Mouse (Mus musculus) liver, embryonic 11.5 days (tissue): ENCODE data around the gene Dctn2. TPM values are rescaled to one million over a fixed set of nuclear protein-coding genes. Genes with fewer than 3 reads are reported as not detected.
A peak's percentile ranks its signal among the peaks of the same experiment; 100 is the strongest.

Experiments used
- ATAC-seq: fragments of 200-750 bp; cut with Nextera tagmentation; replicated peaks from 2 replicates; pipeline ENCODE4 v1.8.0; 2017; ENCODE audit warnings: moderate number of reproducible peaks, mild to moderate bottlenecking, moderate TSS enrichment, moderate library complexity; ENCODE audit not compliant: low FRiP score
- DNase-seq: peaks from one replicate; pipeline ENCODE4 v3.0.0-alpha.2; 2017; ENCODE audit warnings: low spot score
- H3K27ac ChIP-seq: fragments of 300-500 bp; sonication (generic); 2 replicates; pipeline ENCODE4 v1.5.1; 2014; ENCODE audit warnings: mild to moderate bottlenecking, low read depth, low read length, control low read depth
- H3K27me3 ChIP-seq: fragments of 300-500 bp; sonication (generic); replicated peaks from 2 replicates; pipeline ENCODE4 v1.6.1; 2014; ENCODE audit warnings: low read length, mixed read lengths; ENCODE audit not compliant: control insufficient read depth, insufficient read depth
- H3K36me3 ChIP-seq: fragments of 300-500 bp; sonication (generic); 2 replicates; pipeline ENCODE4 v1.6.1; 2014; ENCODE audit warnings: mild to moderate bottlenecking, low read length, moderate library complexity, mixed read lengths; ENCODE audit not compliant: control insufficient read depth, insufficient read depth
- H3K4me1 ChIP-seq: fragments of 300-500 bp; sonication (generic); replicated peaks from 2 replicates; pipeline ENCODE4 v1.6.1; 2014; ENCODE audit warnings: low read length, mixed read lengths; ENCODE audit not compliant: control insufficient read depth, insufficient read depth
- H3K4me2 ChIP-seq: fragments of 300-500 bp; sonication (generic); 2 replicates; pipeline ENCODE4 v1.6.1; 2014; ENCODE audit warnings: mild to moderate bottlenecking, control low read depth, moderate library complexity
- H3K4me3 ChIP-seq: fragments of 300-500 bp; sonication (generic); 2 replicates; pipeline ENCODE4 v1.5.1; 2014; ENCODE audit warnings: low read depth, low read length, control low read depth
- H3K9ac ChIP-seq: fragments of 300-500 bp; sonication (generic); 2 replicates; pipeline ENCODE4 v1.6.1; 2014; ENCODE audit warnings: low read depth, low read length, control low read depth
- H3K9me3 ChIP-seq: fragments of 300-500 bp; sonication (generic); 2 replicates; pipeline ENCODE4 v1.6.1; 2016; ENCODE audit warnings: low read length, inconsistent platforms, mixed read lengths; ENCODE audit not compliant: control insufficient read depth
- WGBS: fragments of 180-500 bp; shearing (Covaris S2); extraction: QIAGEN DNeasy Blood & Tissue Kit; methylation state at CpG from one replicate; pipeline ENCODE4 v1.1.7; 2014; 5-methylcytosine and 5-hydroxymethylcytosine counted together
- polyA plus RNA-seq: library from polyadenylated mRNA; unstranded; fragments of >200 nt; fragmentation: Nextera tagmentation; extraction: Ambion mirVana; gene quantifications from 2 replicates; pipeline ENCODE4 v1.2.1, GENCODE M21; 2014

Dctn2 gene
- polyA plus RNA-seq, 1 experiment from 2014 or later: 135 TPM

GRCm38 (mm10) chr10:127228897-127229296 lies 37.3 kb upstream of the Dctn2 start:
- peak; percentile 63 for ATAC-seq
- H3K27ac ChIP-seq: no peak overlapping the region
- H3K9ac ChIP-seq: no peak overlapping the region
- no peaks in the 10 kb centered on the region for H3K36me3 ChIP-seq
- 24% methylated on average over 4 of the region's 4 CpGs for WGBS
- no peak overlapping the region for H3K4me2 ChIP-seq
- no peaks in the 10 kb centered on the region; the same call in 1 of the 2 replicates for H3K27me3 ChIP-seq
- H3K9me3 ChIP-seq: no peaks in the 10 kb centered on the region
- no peak overlapping the region for H3K4me3 ChIP-seq
- H3K4me1 ChIP-seq: peaks cover 12% of the 10 kb centered on the region
- no peak for DNase-seq

- no peaks in the 10 kb centered on the region for H3K36me3 ChIP-seq
- ATAC-seq (no peak), DNase-seq (no peak)
- H3K27me3 ChIP-seq: peaks cover 2% of the 10 kb centered on the region; the same call in 1 of the 2 replicates
- no peak overlapping the region for H3K27ac ChIP-seq
- no peak overlapping the region for H3K4me2 ChIP-seq
- H3K9me3 ChIP-seq: no peaks in the 10 kb centered on the region
- H3K4me3 ChIP-seq: no peak overlapping the region
- H3K9ac ChIP-seq: no peak overlapping the region
- 53% methylated on average over 12 of the region's 12 CpGs for WGBS
- peaks cover 11% of the 10 kb centered on the region for H3K4me1 ChIP-seq
Measured at GRCm38 (mm10) chr10:127230693-127231092, 35.5 kb upstream of the Dctn2 start.

- Histone ChIP-seq H3K4me2 (no peak overlapping the region), H3K36me3 (no peaks in the 10 kb centered on the region), H3K9me3 (no peaks in the 10 kb centered on the region), H3K27me3 (peaks cover 7% of the 10 kb centered on the region; the same call in 1 of the 2 replicates), H3K27ac (no peak overlapping the region), H3K4me1 (peaks cover 9% of the 10 kb centered on the region), H3K9ac (no peak overlapping the region), H3K4me3 (no peak overlapping the region)
- ATAC-seq (no peak), DNase-seq (no peak)
- 77% methylated on average over 14 of the region's 14 CpGs for WGBS
Measured at GRCm38 (mm10) chr10:127231741-127232140, 34.4 kb upstream of the Dctn2 start.

GRCm38 (mm10) chr10:127233141-127233540 lies 33.0 kb upstream of the Dctn2 start:
- H3K4me3 ChIP-seq: no peak overlapping the region
- no peak overlapping the region for H3K4me2 ChIP-seq
- WGBS: 67% methylated on average over 9 of the region's 9 CpGs
- H3K9ac ChIP-seq: no peak overlapping the region
- no peaks in the 10 kb centered on the region for H3K9me3 ChIP-seq
- H3K36me3 ChIP-seq: no peaks in the 10 kb centered on the region
- peaks cover 20% of the 10 kb centered on the region for H3K27me3 ChIP-seq
- DNase-seq (no peak), ATAC-seq (no peak)
- peaks cover 8% of the 10 kb centered on the region for H3K4me1 ChIP-seq
- no peak overlapping the region for H3K27ac ChIP-seq

GRCm38 (mm10) chr10:127236541-127236940 lies 29.6 kb upstream of the Dctn2 start:
- peaks cover 36% of the 10 kb centered on the region for H3K27me3 ChIP-seq

GRCm38 (mm10) chr10:127238241-127238824 lies 27.8 kb upstream of the Dctn2 start:
- peaks cover 36% of the 10 kb centered on the region for H3K27me3 ChIP-seq
- DNase-seq (no peak), ATAC-seq (no peak)
- no peaks in the 10 kb centered on the region for H3K4me1 ChIP-seq
- no peaks in the 10 kb centered on the region for H3K36me3 ChIP-seq
- H3K4me3 ChIP-seq: no peak overlapping the region
- no peak overlapping the region for H3K9ac ChIP-seq
- no peaks in the 10 kb centered on the region for H3K9me3 ChIP-seq
- WGBS: 56% methylated on average over 18 of the region's 18 CpGs
- H3K27ac ChIP-seq: no peak overlapping the region
- H3K4me2 ChIP-seq: no peak overlapping the region

More at GRCm38 (mm10) chr10:127236541-127236940, 29.6 kb upstream of the Dctn2 start:
- DNase-seq: no peak
- no peak overlapping the region for H3K9ac ChIP-seq
- no peaks in the 10 kb centered on the region for H3K4me1 ChIP-seq
- no peak overlapping the region for H3K4me3 ChIP-seq
- no peaks in the 10 kb centered on the region for H3K9me3 ChIP-seq
- no peak overlapping the region for H3K27ac ChIP-seq
- no peak overlapping the region for H3K4me2 ChIP-seq
- H3K36me3 ChIP-seq: no peaks in the 10 kb centered on the region
- WGBS: 44% methylated on average over 9 of the region's 9 CpGs
- ATAC-seq: no peak

GRCm38 (mm10) chr10:127250810-127251209 lies 15.4 kb upstream of the Dctn2 start:
- Histone ChIP-seq H3K27me3 (no peaks in the 10 kb centered on the region; the same call in 1 of the 2 replicates), H3K9me3 (no peaks in the 10 kb centered on the region), H3K4me1 (no peaks in the 10 kb centered on the region), H3K27ac (no peak overlapping the region), H3K4me3 (no peak overlapping the region), H3K4me2 (no peak overlapping the region), H3K36me3 (no peaks in the 10 kb centered on the region), H3K9ac (no peak overlapping the region)
- no peak for ATAC-seq
- no peak for DNase-seq
- WGBS: 55% methylated on average over 5 of the region's 5 CpGs

GRCm38 (mm10) chr10:127255625-127256345 lies 10.4 kb upstream of the Dctn2 start:
- peak; percentile 65 for DNase-seq
- H3K27ac ChIP-seq: no peak overlapping the region
- H3K4me3 ChIP-seq: no peak overlapping the region
- H3K9me3 ChIP-seq: no peaks in the 10 kb centered on the region
- no peak overlapping the region for H3K9ac ChIP-seq
- peak overlapping the region; percentile 7; the same call in 1 of the 2 replicates for H3K4me2 ChIP-seq
- no peaks in the 10 kb centered on the region for H3K27me3 ChIP-seq
- H3K4me1 ChIP-seq: no peaks in the 10 kb centered on the region
- 24% methylated on average over 14 of the region's 14 CpGs for WGBS
- no peak for ATAC-seq
- H3K36me3 ChIP-seq: no peaks in the 10 kb centered on the region

GRCm38 (mm10) chr10:127257790-127258189 lies 8.4 kb upstream of the Dctn2 start:
- WGBS: 75% methylated on average over 6 of the region's 6 CpGs
- peaks cover 11% of the 10 kb centered on the region for H3K27me3 ChIP-seq
- H3K36me3 ChIP-seq: no peaks in the 10 kb centered on the region
- no peak for DNase-seq
- no peak overlapping the region for H3K27ac ChIP-seq
- no peak overlapping the region for H3K4me2 ChIP-seq
- H3K9me3 ChIP-seq: no peaks in the 10 kb centered on the region
- ATAC-seq: no peak
- H3K4me1 ChIP-seq: peaks cover 3% of the 10 kb centered on the region; the same call in 1 of the 2 replicates
- H3K9ac ChIP-seq: no peak overlapping the region
- H3K4me3 ChIP-seq: no peak overlapping the region
